Mouse (Mus musculus) cortical plate, adult 2 months (tissue): ENCODE data around the gene Rnft1.
"Not testable (repeated sequence)": the region's sequence is repeated elsewhere in the genome, so short reads cannot be mapped to it uniquely, and the experiment has no call there.

Experiments used
- CTCF ChIP-seq: fragments of 200-500 bp; IDR thresholded peaks from 2 replicates; pipeline ENCODE4 v1.5.1; 2011; ENCODE audit warnings: mild to moderate bottlenecking, control low read depth, low read length; ENCODE audit not compliant: insufficient read depth; ENCODE audit errors: extremely low read depth
- POLR2A ChIP-seq: fragments of 200-500 bp; IDR thresholded peaks from 2 replicates; pipeline ENCODE4 v1.6.1; 2011; ENCODE audit warnings: mild to moderate bottlenecking, low read length, control low read depth; ENCODE audit not compliant: insufficient read depth; ENCODE audit errors: extremely low read depth

DNA sequence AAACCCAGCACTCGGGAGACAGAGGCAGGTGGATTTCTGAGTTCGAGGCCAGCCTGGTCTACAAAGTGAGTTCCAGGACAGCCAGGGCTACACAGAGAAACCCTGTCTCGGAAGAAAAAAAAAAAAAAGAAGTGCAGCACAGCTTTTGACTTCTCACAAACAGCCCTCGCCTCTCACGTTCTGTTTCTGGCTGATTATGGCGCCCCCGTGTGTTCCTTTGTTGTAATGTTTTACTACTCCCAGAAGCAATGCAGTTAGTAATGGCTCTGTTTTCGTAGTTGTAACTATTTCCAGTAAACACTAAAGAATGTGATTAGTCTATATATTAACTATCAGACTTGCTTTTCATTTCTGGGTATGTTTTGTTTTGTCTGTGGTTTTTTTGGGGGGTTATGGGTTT, 20.2 kb upstream of the Rnft1 start:
- TF ChIP-seq CTCF: peak; percentile 68
- not testable (repeated sequence) for TF ChIP-seq POLR2A
